Mouse (Mus musculus) adipocyte (in vitro differentiated cells): ENCODE results near the gene Rpap2.

Experiments
- DNase-seq: peaks from one replicate; pipeline ENCODE4 v3.0.0-alpha.2; 2016; ENCODE audit warnings: low spot score

Gene Rpap2

GRCm38 (mm10) chr5:107687161-107687560, 90.0 kb downstream of the Rpap2 start:
- DNase-seq, result no peak

GRCm38 (mm10) chr5:107687592-107688498, 90.7 kb downstream of the Rpap2 start:
- DNase-seq, result peak; percentile 15

GRCm38 (mm10) chr5:107688499-107688866, 91.3 kb downstream of the Rpap2 start:
- DNase-seq, result no peak

GRCm38 (mm10) chr5:107695019-107695418, 97.8 kb downstream of the Rpap2 start:
- no peak for DNase-seq

GRCm38 (mm10) chr5:107698888-107699287, 101.7 kb downstream of the Rpap2 start:
- no peak for DNase-seq

- DNase-seq, result no peak
These were observed 103.7 kb downstream of the Rpap2 start for GRCm38 (mm10) chr5:107700873-107701272.

- no peak for DNase-seq
These were observed 104.5 kb downstream of the Rpap2 start for GRCm38 (mm10) chr5:107701658-107702057.

GRCm38 (mm10) chr5:107703207-107703763, 106.1 kb downstream of the Rpap2 start:
- DNase-seq, result no peak

- peak; percentile 24 for DNase-seq
These were observed 108.6 kb downstream of the Rpap2 start for GRCm38 (mm10) chr5:107705756-107706155.

GRCm38 (mm10) chr5:107706262-107706661, 109.1 kb downstream of the Rpap2 start:
- DNase-seq, result no peak

- DNase-seq, result no peak
These were observed 111.1 kb downstream of the Rpap2 start for GRCm38 (mm10) chr5:107708124-107708797.
